8 mouse cellular contexts compared by ENCODE assay signal in the genomic region with DNA sequence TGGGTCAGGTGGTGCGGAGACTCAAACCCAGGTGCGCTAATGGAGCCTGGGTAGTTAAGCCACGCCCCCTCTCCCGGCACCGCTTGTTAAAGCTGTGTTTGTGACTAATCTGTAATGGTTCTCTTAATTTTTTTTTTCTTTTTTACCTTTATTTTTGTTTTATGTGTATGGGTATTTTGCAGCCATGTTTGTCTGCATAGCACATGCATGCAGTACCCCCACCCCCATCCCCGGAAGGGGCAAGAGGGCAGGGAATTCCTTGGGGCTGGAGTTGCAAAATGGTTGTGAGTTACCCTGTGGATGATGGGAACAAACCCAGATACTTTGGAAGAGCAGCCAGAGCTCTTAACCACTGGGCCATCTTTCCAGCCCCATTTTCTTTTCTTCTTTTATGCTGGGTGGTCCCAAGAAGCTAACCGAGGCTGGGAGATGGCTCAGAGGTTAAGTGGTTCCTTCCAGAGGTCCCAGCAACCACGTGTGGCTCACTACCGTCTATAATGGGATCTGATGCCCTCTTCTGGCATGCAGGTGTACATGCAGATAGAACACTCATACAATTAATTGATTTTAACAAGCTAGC. TPM values are rescaled to one million over a fixed set of nuclear protein-coding genes. Genes with fewer than 3 reads are reported as not detected.
DNase-seq lines count a peak whose midpoint lies in the region; TF ChIP-seq lines count a peak whose summit lies in the region.

No protein-coding gene starts in this region.

- H3K9ac ChIP-seq in ES-Bruce4 (ENCODE audit: low read depth, poor library complexity, severe bottlenecking): peak overlapping the region; percentile 27

- TF ChIP-seq CTCF in ES-Bruce4 (IDR thresholded peaks at IDR 0.05; ENCODE audit: low read depth, low read length): peak; percentile 38
- TF ChIP-seq CTCF in cortical plate, adult 2 months (IDR thresholded peaks at IDR 0.05; ENCODE audit: extremely low read depth, insufficient read depth, low read length): peak; percentile 18; the same call in 1 of the 2 replicates

- TF ChIP-seq POLR2A in ES-Bruce4 (IDR thresholded peaks at IDR 0.05; ENCODE audit: insufficient read depth, low read length): no peak
- no peak for TF ChIP-seq POLR2A in cortical plate, adult 2 months (IDR thresholded peaks at IDR 0.05; ENCODE audit: extremely low read depth, insufficient read depth, low read length)

- no peaks in the 10 kb centered on the region for H3K27me3 ChIP-seq in ES-Bruce4 (ENCODE audit: control insufficient read depth, insufficient read depth, low read length, poor library complexity, severe bottlenecking)

- no peaks in the 10 kb centered on the region for H3K9me3 ChIP-seq in ES-Bruce4 (replicated peaks; ENCODE audit: control insufficient read depth, insufficient read depth, low read length, poor library complexity, severe bottlenecking)

- DNase-seq in kidney, adult 18-20 months: peak; percentile 26
- no peak for DNase-seq in kidney, postnatal 10 days
- DNase-seq in liver: peak; percentile 54
- no peak for DNase-seq in urinary bladder, postnatal 10 days (ENCODE audit: low spot score)
- no peak for DNase-seq in left cerebral cortex, adult 18-20 months (ENCODE audit: low spot score in 2 of 2)
- DNase-seq in frontal cortex, postnatal 10 days (ENCODE audit: low spot score in 2 of 2): no peak

- H3K36me3 ChIP-seq in ES-Bruce4 (ENCODE audit: control insufficient read depth, insufficient read depth, low read length, poor library complexity, severe bottlenecking): no peaks in the 10 kb centered on the region

- peaks cover 5% of the 10 kb centered on the region for H3K4me1 ChIP-seq in ES-Bruce4 (ENCODE audit: control insufficient read depth, insufficient read depth, low read length)
- H3K4me1 ChIP-seq in cortical plate, adult 2 months (ENCODE audit: control insufficient read depth, insufficient read depth, low read length): no peaks in the 10 kb centered on the region

- no peak for TF ChIP-seq EP300 in ES-Bruce4 (IDR thresholded peaks at IDR 0.05; ENCODE audit: insufficient read depth, low read depth, low read length)

- H3K27ac ChIP-seq in ES-Bruce4 (ENCODE audit: insufficient read depth, low read length): peak overlapping the region; percentile 23; the same call in 1 of the 2 replicates
- no peak overlapping the region for H3K27ac ChIP-seq in cortical plate, adult 2 months (ENCODE audit: insufficient read depth, low read length)

- peak overlapping the region; percentile 67 for H3K4me3 ChIP-seq in ES-Bruce4 (ENCODE audit: low read depth, low read length)
- no peak overlapping the region for H3K4me3 ChIP-seq in cortical plate, adult 2 months (ENCODE audit: insufficient read depth, low read length)

RNA-seq across cellular contexts. Expression of a gene that starts 12.2 kb away (rescaled TPM):
- polyA plus RNA-seq in ES-Bruce4 (2011; ENCODE audit: insufficient read depth, insufficient read length, low read depth, missing spikeins): 60.7 and 65.1 TPM in 2 replicates
- 25.8 and 27.4 TPM in 2 replicates for polyA plus RNA-seq in cortical plate, adult 2 months (2012; rRNA removed)
- total RNA-seq in left cerebral cortex, adult 18-20 months (2021): 10 to 100 TPM; 32.5 to 33.5 TPM

RNA-seq across cellular contexts. Expression of a gene that starts 20.5 kb away (rescaled TPM):
- polyA plus RNA-seq in ES-Bruce4 (2011; ENCODE audit: insufficient read depth, insufficient read length, low read depth, missing spikeins): 5.0 and 5.4 TPM in 2 replicates
- polyA plus RNA-seq in cortical plate, adult 2 months (2012; rRNA removed): 0.06 TPM in 2 replicates
- not detected for total RNA-seq in left cerebral cortex, adult 18-20 months (2021)

RNA-seq across cellular contexts. Expression of a gene that starts 25.9 kb away (rescaled TPM):
- polyA plus RNA-seq in ES-Bruce4 (2011; ENCODE audit: insufficient read depth, insufficient read length, low read depth, missing spikeins): 0.96 TPM in 1 of 2 replicates, not detected in the other
- not detected in 2 replicates for polyA plus RNA-seq in cortical plate, adult 2 months (2012; rRNA removed)
- not detected for total RNA-seq in left cerebral cortex, adult 18-20 months (2021)

RNA-seq across cellular contexts. Expression of a gene that starts 39.1 kb away (rescaled TPM):
- polyA plus RNA-seq in ES-Bruce4 (2011; ENCODE audit: insufficient read depth, insufficient read length, low read depth, missing spikeins): 43.3 and 46.5 TPM in 2 replicates
- 0.76 and 1.1 TPM in 2 replicates for polyA plus RNA-seq in cortical plate, adult 2 months (2012; rRNA removed)
- not detected for total RNA-seq in left cerebral cortex, adult 18-20 months (2021)

RNA-seq across cellular contexts. Expression of a gene that starts 58.5 kb away (rescaled TPM):
- polyA plus RNA-seq in ES-Bruce4 (2011; ENCODE audit: insufficient read depth, insufficient read length, low read depth, missing spikeins): 8.0 and 11.5 TPM in 2 replicates
- polyA plus RNA-seq in cortical plate, adult 2 months (2012; rRNA removed): 3.1 and 3.2 TPM in 2 replicates
- 1 to 10 TPM in 1 of 2 experiments, under 1 TPM in 1; 0.77 to 2.6 TPM for total RNA-seq in left cerebral cortex, adult 18-20 months (2021)

Comparison
In these comparisons a context has a peak if more than half of its experiments do, and no peak if none do; other contexts are left out.
1. DNase-seq: peak in kidney, adult 18-20 months (single experiment) and liver (single experiment); none in kidney, postnatal 10 days (single experiment), urinary bladder, postnatal 10 days (single experiment), left cerebral cortex, adult 18-20 months (0 of 2) and frontal cortex, postnatal 10 days (0 of 2).